Mouse (Mus musculus): Measurements from ENCODE around the gene Nudt6. TPM values are rescaled to one million over a fixed set of nuclear protein-coding genes. Genes with fewer than 3 reads are reported as not detected.
A peak's percentile ranks its signal among the peaks of the same experiment; 100 is the strongest.

Gene Nudt6
- polyA plus RNA-seq (2015; fragmentation: Nextera tagmentation; extraction: Ambion mirVana) = 6.9 and 7.8 TPM in 2 replicates

- peak; percentile 86 for ATAC-seq
- under 1% methylated on average over 50 of the region's 50 CpGs for WGBS
- Histone ChIP-seq H3K27me3 (replicated peaks; ENCODE audit: control insufficient read depth, insufficient read depth, low read length) (no peaks in the 10 kb centered on the region), H3K4me2 (ENCODE audit: low read length) (peak within 1 kb of the TSS; percentile 97), H3K4me1 (ENCODE audit: control insufficient read depth, insufficient read depth, low read depth, low read length) (peaks cover 13% of the 10 kb centered on the region), H3K4me3 (ENCODE audit: low read length) (peak within 1 kb of the TSS; percentile 97), H3K27ac (ENCODE audit: low read depth, low read length) (peak within 1 kb of the TSS; percentile 88), H3K9ac (ENCODE audit: low read depth, low read length) (peak within 1 kb of the TSS; percentile 79), H3K36me3 (ENCODE audit: control insufficient read depth, insufficient read depth, low read length) (no peaks in the 10 kb centered on the region), H3K9me3 (ENCODE audit: control insufficient read depth, low read length) (no peaks in the 10 kb centered on the region)
Observed at GRCm38 (mm10) chr3:37420072-37420471, at the start of gene Nudt6. TSS of gene Nudt6 (minus strand) at chr3:37420211.

DNA sequence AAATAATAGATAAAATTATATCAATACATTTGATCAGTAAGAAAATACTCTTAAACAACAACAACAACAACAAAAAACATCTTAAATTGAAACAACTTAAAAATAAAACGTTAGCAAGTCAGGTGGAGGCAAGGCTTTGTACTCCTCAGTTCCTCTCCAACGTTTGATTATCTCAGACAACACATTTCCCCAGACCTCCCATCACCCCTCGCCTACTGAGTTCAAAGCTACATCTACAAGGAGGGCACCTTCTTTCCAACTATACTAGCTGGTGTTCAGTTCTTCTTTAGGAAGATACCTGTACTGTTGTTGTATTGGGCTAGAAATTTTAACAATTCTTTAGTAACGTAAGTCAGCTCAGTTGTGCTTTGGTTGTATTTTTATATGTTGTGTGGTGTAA, 49.3 kb upstream of the Nudt6 start:
- no peaks in the 10 kb centered on the region for H3K9me3 ChIP-seq (ENCODE audit: control insufficient read depth, low read length)
- ATAC-seq = no peak

DNA sequence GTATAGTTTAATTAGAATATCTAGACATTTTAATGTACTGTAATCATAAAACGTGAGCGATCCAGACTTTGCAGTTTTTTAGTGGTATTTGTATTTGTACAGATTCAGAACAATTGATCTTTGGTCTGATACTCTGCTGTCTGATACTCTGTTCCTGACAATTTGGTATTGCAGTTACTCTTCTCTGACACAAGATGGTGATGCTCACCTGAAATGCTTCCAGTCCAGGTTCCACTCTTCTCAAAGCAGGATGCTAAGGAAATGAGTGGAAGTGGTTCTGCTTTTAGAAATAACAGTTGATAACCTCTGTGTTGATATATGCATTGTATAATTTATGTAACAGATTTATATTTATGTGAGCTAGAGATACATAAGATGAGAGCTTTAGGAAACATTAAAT, 48.2 kb upstream of the Nudt6 start:
- no peaks in the 10 kb centered on the region for H3K36me3 ChIP-seq (ENCODE audit: control insufficient read depth, insufficient read depth, low read length)
- WGBS = 94% methylated on average over 2 of the region's 2 CpGs
- H3K9me3 ChIP-seq (ENCODE audit: control insufficient read depth, low read length) = no peaks in the 10 kb centered on the region
- H3K9ac ChIP-seq (ENCODE audit: low read depth, low read length) = no peak overlapping the region
- H3K27ac ChIP-seq (ENCODE audit: low read depth, low read length) = no peak overlapping the region
- H3K4me3 ChIP-seq (ENCODE audit: low read length) = no peak overlapping the region
- H3K4me1 ChIP-seq (ENCODE audit: control insufficient read depth, insufficient read depth, low read depth, low read length) = no peaks in the 10 kb centered on the region
- ATAC-seq = peak; percentile 83; the same call in 1 of the 2 replicates
- H3K27me3 ChIP-seq (replicated peaks; ENCODE audit: control insufficient read depth, insufficient read depth, low read length) = no peaks in the 10 kb centered on the region
- no peak overlapping the region for H3K4me2 ChIP-seq (ENCODE audit: low read length)

More for the DNA sequence above, 49.3 kb upstream of the Nudt6 start:
- 87% methylated on average over 4 of the region's 4 CpGs for whole genome bisulfite sequencing
- Histone ChIP-seq H3K27me3 (replicated peaks; ENCODE audit: control insufficient read depth, insufficient read depth, low read length) (no peaks in the 10 kb centered on the region), H3K4me2 (ENCODE audit: low read length) (no peak overlapping the region), H3K4me3 (ENCODE audit: low read length) (no peak overlapping the region), H3K9ac (ENCODE audit: low read depth, low read length) (no peak overlapping the region), H3K27ac (ENCODE audit: low read depth, low read length) (no peak overlapping the region), H3K4me1 (ENCODE audit: control insufficient read depth, insufficient read depth, low read depth, low read length) (no peaks in the 10 kb centered on the region), H3K36me3 (ENCODE audit: control insufficient read depth, insufficient read depth, low read length) (no peaks in the 10 kb centered on the region)

GRCm38 (mm10) chr3:37455992-37456391, 36.0 kb upstream of the Nudt6 start:
- no peaks in the 10 kb centered on the region for H3K36me3 ChIP-seq (ENCODE audit: control insufficient read depth, insufficient read depth, low read length)
- no peak overlapping the region for H3K4me3 ChIP-seq (ENCODE audit: low read length)
- H3K4me2 ChIP-seq (ENCODE audit: low read length) = no peak overlapping the region
- WGBS = 100% methylated on average over 1 of the region's 1 CpGs
- no peaks in the 10 kb centered on the region for H3K9me3 ChIP-seq (ENCODE audit: control insufficient read depth, low read length)
- no peak overlapping the region for H3K9ac ChIP-seq (ENCODE audit: low read depth, low read length)
- H3K4me1 ChIP-seq (ENCODE audit: control insufficient read depth, insufficient read depth, low read depth, low read length) = no peaks in the 10 kb centered on the region
- no peak overlapping the region for H3K27ac ChIP-seq (ENCODE audit: low read depth, low read length)
- no peak for ATAC-seq
- no peaks in the 10 kb centered on the region for H3K27me3 ChIP-seq (replicated peaks; ENCODE audit: control insufficient read depth, insufficient read depth, low read length)

DNA sequence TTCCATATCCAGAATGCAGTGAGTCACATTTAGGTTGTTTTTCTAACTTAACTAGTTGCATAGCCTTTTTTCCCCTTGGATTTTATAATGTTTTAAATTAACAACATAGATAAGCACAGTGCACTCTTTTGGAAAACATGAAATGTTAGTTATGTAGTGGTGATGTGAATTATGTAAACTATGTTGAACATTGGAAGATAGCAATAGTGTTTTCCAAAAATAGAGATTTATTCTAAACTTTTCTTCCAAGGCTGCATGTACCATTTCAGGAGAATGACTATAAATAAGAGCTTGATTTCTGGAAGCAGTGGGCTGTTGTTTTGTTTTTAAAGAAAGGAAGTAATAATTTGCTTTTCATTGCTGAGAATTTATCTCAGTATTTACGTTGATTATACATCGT, 23.4 kb upstream of the Nudt6 start:
- Histone ChIP-seq H3K9me3 (ENCODE audit: control insufficient read depth, low read length) (no peaks in the 10 kb centered on the region), H3K4me1 (ENCODE audit: control insufficient read depth, insufficient read depth, low read depth, low read length) (no peaks in the 10 kb centered on the region), H3K4me3 (ENCODE audit: low read length) (no peak overlapping the region), H3K27ac (ENCODE audit: low read depth, low read length) (no peak overlapping the region), H3K4me2 (ENCODE audit: low read length) (no peak overlapping the region), H3K27me3 (replicated peaks; ENCODE audit: control insufficient read depth, insufficient read depth, low read length) (no peaks in the 10 kb centered on the region), H3K9ac (ENCODE audit: low read depth, low read length) (no peak overlapping the region), H3K36me3 (ENCODE audit: control insufficient read depth, insufficient read depth, low read length) (peaks cover 6% of the 10 kb centered on the region; the same call in 1 of the 2 replicates)
- 91% methylated on average over 2 of the region's 2 CpGs for WGBS
- no peak for ATAC-seq

DNA sequence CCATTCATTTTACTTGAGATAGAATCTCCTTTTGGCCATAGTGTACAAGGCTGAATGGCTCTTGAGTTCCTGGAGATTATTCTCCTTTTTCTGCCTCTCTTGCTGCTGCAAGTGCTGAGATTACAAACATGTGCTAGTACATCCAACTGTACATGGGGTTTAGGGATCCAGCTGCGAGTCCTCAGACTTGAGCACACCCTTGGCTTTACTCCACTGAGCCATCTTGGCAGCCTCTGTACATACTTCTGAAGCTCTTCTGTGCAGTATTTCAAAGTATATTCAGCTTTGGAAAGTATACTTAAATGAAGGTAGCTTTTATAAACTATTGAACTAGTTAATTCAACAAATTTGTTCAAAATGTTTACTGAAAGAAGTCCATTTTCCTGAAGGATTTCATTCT, 19.8 kb upstream of the Nudt6 start:
- H3K27me3 ChIP-seq (replicated peaks; ENCODE audit: control insufficient read depth, insufficient read depth, low read length) = no peaks in the 10 kb centered on the region
- 89% methylated on average over 1 of the region's 1 CpGs for WGBS
- H3K36me3 ChIP-seq (ENCODE audit: control insufficient read depth, insufficient read depth, low read length) = peaks cover 6% of the 10 kb centered on the region
- ATAC-seq = no peak
- H3K9ac ChIP-seq (ENCODE audit: low read depth, low read length) = no peak overlapping the region
- H3K4me1 ChIP-seq (ENCODE audit: control insufficient read depth, insufficient read depth, low read depth, low read length) = no peaks in the 10 kb centered on the region
- H3K4me2 ChIP-seq (ENCODE audit: low read length) = no peak overlapping the region
- H3K9me3 ChIP-seq (ENCODE audit: control insufficient read depth, low read length) = no peaks in the 10 kb centered on the region
- no peak overlapping the region for H3K27ac ChIP-seq (ENCODE audit: low read depth, low read length)
- H3K4me3 ChIP-seq (ENCODE audit: low read length) = no peak overlapping the region

DNA sequence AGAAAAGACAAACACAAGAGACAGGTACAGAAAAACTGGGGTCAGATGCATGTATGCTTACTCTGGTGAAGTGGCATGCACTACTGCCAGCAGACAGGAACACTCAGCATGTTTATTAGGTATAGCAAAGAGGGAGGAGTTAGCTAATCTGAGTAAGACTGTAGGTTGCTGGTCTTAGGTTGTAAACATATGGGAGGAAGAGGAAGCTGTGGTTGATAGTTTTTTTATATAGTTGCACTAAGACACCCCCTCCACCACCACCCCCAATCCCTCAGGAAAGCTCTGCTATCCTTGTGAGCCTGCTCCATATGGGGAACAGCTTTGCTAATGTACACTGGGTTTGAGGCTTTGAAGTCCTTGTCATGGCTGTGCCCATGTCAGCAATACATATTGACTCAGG, 10.3 kb upstream of the Nudt6 start:
- Histone ChIP-seq H3K36me3 (ENCODE audit: control insufficient read depth, insufficient read depth, low read length) (peaks cover 13% of the 10 kb centered on the region), H3K9me3 (ENCODE audit: control insufficient read depth, low read length) (no peaks in the 10 kb centered on the region), H3K27ac (ENCODE audit: low read depth, low read length) (no peak overlapping the region), H3K4me2 (ENCODE audit: low read length) (no peak overlapping the region), H3K9ac (ENCODE audit: low read depth, low read length) (no peak overlapping the region), H3K4me3 (ENCODE audit: low read length) (no peak overlapping the region), H3K27me3 (replicated peaks; ENCODE audit: control insufficient read depth, insufficient read depth, low read length) (no peaks in the 10 kb centered on the region), H3K4me1 (ENCODE audit: control insufficient read depth, insufficient read depth, low read depth, low read length) (no peaks in the 10 kb centered on the region)
- ATAC-seq = no peak

- Histone ChIP-seq H3K4me1 (ENCODE audit: control insufficient read depth, insufficient read depth, low read depth, low read length) (peaks cover 4% of the 10 kb centered on the region), H3K4me3 (ENCODE audit: low read length) (no peak overlapping the region), H3K27ac (ENCODE audit: low read depth, low read length) (no peak overlapping the region), H3K27me3 (replicated peaks; ENCODE audit: control insufficient read depth, insufficient read depth, low read length) (no peaks in the 10 kb centered on the region), H3K9ac (ENCODE audit: low read depth, low read length) (no peak overlapping the region), H3K4me2 (ENCODE audit: low read length) (no peak overlapping the region), H3K9me3 (ENCODE audit: control insufficient read depth, low read length) (no peaks in the 10 kb centered on the region), H3K36me3 (ENCODE audit: control insufficient read depth, insufficient read depth, low read length) (peaks cover 13% of the 10 kb centered on the region)
- 93% methylated on average over 3 of the region's 3 CpGs for WGBS
- no peak for ATAC-seq
Observed at GRCm38 (mm10) chr3:37426069-37426468, 6.1 kb upstream of the Nudt6 start.

- Histone ChIP-seq H3K9ac (ENCODE audit: low read depth, low read length) (peak overlapping the region; percentile 79), H3K4me3 (ENCODE audit: low read length) (peak overlapping the region; percentile 97), H3K9me3 (ENCODE audit: control insufficient read depth, low read length) (no peaks in the 10 kb centered on the region), H3K27me3 (replicated peaks; ENCODE audit: control insufficient read depth, insufficient read depth, low read length) (no peaks in the 10 kb centered on the region), H3K4me1 (ENCODE audit: control insufficient read depth, insufficient read depth, low read depth, low read length) (peaks cover 13% of the 10 kb centered on the region), H3K36me3 (ENCODE audit: control insufficient read depth, insufficient read depth, low read length) (peaks cover 3% of the 10 kb centered on the region; the same call in 1 of the 2 replicates), H3K27ac (ENCODE audit: low read depth, low read length) (no peak overlapping the region), H3K4me2 (ENCODE audit: low read length) (peak overlapping the region; percentile 97)
- WGBS = 6% methylated on average over 3 of the region's 3 CpGs
- no peak for ATAC-seq
Observed at GRCm38 (mm10) chr3:37421179-37421578, 1.2 kb upstream of the Nudt6 start.

DNA sequence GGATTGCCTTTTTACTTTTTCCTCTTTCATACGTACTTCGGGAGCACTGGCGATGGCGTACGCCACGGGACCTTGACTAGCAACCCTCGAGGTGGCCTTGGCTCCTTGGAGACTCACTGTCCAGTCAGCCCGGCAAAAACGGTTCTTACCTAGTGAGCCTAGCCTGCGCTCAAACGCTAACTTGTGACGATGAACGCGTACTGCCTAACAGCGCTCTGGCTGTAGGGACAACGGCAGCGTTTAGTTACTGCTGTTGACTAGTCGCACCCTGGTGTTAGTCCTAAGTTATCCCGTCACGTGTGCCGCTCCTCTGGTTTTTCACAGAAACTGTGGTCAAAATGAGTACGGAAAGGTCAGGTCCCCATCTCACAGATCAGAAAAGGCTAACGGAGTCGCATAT, 630 bp upstream of the Nudt6 start:
- peak overlapping the region; percentile 97 for H3K4me3 ChIP-seq (ENCODE audit: low read length)
- ATAC-seq = no peak
- H3K36me3 ChIP-seq (ENCODE audit: control insufficient read depth, insufficient read depth, low read length) = no peaks in the 10 kb centered on the region
- H3K9me3 ChIP-seq (ENCODE audit: control insufficient read depth, low read length) = no peaks in the 10 kb centered on the region
- H3K4me2 ChIP-seq (ENCODE audit: low read length) = peak overlapping the region; percentile 97
- no peaks in the 10 kb centered on the region for H3K27me3 ChIP-seq (replicated peaks; ENCODE audit: control insufficient read depth, insufficient read depth, low read length)
- H3K27ac ChIP-seq (ENCODE audit: low read depth, low read length) = peak overlapping the region; percentile 82
- peak overlapping the region; percentile 79 for H3K9ac ChIP-seq (ENCODE audit: low read depth, low read length)
- peaks cover 13% of the 10 kb centered on the region for H3K4me1 ChIP-seq (ENCODE audit: control insufficient read depth, insufficient read depth, low read depth, low read length)
- WGBS = under 1% methylated on average over 24 of the region's 24 CpGs
